Mouse (Mus musculus) adrenal gland, postnatal 10 days (tissue): ENCODE measurements at regions not wholly inside any gene's neighbourhood (a gene's known extent, or its start where the extent isn't known, plus 50 kb on each side); places are given as distances from the start of the nearest gene placed in this dataset.
"Not testable (repeated sequence)": the region's sequence is repeated elsewhere in the genome, so short reads cannot be mapped to it uniquely, and the experiment has no call there.

Experiments
- DNase-seq: peaks from one replicate; pipeline ENCODE4 v3.0.0; 2021; ENCODE audit warnings: mixed read lengths

DNA sequence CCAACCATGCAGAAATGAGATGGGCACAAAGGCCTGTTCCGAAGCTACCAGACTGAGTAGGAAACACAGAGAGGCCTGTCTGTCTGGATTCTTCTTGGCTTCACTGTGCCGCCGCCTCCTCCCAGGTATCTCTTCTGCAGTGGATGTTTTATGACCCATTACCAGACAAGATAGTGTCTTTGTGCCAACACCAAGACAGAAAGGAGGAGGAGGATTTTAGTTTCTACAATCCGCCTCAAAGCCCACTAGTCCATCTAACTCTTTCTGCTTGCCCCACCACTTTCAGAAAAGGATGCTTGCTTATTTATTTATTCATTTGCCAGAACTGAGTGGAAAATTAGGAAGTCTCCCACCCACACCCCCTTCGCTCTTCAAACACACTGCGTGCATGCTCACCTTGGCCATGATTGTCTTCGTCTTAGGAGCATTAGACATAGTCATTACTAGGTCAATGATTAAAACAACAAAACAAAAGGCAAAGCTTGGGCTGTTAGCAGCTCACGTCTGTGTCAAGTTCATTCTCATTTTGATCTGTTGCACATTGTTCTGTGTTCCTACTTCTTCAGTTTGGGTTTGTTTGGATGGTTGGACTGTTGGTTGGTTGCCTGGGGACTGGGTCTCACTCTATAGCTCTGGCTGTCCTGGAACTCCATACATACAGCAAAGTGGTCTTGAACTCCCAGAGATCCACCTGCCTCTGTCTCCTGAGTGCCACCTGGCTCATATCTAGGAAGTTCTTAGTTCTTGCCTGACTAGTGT is 61.7 kb upstream of the Cpm start:
- no peak for DNase-seq

DNA sequence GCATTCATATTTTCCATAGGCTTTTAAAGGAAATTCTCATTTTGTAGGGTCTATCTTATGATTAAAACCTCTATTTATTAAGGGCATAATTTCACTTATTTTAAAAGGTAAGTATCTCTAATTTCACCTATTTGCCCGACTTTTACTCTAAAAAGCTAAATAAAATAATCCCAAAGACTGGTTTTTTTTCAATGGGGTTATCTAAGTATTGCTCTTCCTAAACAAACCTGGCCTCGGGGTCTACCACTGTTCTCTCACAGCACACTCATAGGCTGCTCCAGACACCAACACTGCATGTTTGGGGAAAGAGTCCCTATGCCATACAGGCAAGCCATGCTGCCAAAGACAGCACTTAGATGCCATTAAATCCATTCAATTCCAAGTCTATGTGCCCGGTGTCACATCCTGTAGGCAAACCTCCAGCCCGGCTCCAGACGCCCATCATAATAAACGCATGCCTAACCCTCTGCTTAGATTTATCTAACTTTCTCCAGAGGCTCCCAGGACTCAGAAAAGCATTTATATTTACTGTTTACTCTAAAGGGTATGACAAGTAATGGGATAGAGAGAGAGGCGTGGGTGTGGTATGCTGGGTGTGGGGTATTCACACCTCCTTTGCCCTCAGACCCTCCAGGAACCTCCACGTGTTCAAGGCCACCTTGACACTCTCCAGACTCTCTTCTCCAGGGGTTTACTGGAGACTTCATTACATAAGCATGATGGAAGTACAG is 62.5 kb upstream of the Cpm start:
- no peak for DNase-seq

DNA sequence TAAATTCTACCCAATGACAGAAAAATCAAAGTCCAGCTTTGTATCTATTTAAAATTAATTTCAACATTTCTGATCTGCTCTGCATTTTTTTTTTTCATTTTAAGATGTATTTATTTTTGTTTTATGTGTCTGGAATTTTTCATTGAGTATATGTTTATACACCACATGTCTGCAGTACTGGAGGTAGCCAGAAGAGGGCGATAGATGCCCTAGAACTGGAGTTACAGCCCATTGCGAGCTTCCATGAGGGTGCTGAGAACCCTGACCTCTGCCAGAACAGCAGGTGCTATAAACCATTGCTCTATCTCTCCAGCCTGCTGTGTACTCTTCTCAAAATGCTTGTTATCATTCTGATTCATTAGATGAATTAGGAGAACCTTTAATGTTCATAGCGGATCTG is 63.1 kb upstream of the Cpm start:
- DNase-seq: no peak

DNA sequence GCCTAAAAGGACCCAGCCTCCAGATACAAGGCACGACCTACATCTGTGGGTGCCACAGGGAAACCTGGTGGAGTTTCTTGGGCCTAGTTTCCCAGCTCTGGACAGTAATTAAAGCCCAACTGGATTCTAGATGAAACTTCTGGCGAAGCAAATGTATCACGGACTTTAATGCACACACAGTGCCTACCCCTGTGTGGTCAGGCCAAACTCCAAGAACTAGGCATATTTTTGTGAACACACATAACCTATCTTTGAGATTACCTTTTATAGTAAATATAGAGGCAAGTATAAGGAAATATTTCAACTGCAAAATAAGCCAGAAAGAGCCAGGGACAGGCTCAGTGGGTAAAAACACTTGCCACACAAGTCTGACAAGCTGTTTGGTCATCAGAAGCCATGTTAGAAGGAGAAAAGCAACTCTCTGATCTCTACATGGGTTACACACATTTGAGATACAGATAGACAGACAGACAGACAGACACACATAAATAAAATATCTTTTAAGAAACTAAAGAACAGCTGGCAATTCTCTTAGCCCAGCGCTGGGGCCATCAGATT is 63.7 kb upstream of the Cpm start:
- no peak for DNase-seq

DNA sequence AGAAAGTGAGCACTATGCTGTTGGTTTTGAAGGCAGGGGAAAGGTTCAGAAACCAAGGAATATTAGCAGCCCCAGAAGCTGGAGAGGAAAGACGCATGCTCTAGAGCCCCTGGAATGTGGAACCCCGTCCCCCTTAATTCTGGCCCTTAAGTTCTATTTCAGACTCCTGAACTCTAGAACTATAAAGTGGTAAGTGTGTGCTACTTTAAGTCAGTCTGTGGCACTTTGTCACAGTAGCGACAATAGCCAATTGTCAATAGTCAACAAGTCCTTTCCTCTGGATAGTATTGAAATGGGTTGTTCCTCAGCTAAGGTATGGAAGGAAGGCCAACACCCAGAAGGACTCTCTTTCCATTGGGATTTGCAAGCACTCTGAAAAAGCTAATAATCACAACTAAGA is 64.2 kb upstream of the Cpm start:
- no peak for DNase-seq

DNA sequence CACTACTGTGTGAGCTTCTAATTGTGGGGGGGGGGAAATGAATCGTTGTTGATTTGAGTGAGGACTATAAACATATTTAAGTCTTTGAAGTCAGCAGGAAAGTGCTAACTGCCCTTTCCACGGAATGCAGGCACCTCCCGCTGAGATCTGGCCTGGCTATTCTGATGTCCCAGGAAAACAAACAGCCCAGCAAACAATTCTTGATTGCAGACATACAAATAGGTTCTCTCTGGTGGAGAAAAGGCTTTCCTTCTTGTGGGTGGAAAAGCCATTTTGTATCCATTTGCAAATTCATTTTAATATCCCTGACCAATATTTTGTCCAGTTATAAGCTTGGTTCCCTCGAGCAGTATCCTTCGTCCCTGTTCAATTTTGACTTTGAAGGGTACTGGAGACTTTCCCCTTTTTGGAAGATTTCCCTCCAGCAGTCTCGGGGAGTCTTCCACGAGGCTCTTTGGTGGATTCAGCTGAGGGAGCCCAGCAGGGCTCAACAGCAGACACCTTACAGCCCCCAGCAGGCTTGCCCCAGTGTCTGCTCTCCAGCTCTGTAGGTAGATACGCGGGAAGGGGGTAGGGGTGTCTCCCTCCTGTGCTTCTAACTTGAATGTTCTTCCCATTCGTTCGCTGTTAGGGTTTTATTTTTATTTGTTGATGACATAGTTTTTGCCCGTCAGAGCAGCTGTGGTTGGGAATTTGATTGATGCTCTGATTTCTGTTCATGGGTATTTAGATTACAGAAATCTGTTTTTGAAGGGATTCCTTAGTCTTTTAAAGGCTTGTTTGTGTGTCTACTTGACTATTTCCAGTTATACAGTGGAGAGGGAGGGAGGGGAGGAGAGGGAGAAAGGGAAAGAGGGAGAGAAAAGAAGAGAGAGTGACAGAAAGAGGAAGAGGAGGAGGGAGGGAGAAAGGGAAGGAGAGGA is 64.9 kb upstream of the Cpm start:
- DNase-seq: no peak

DNA sequence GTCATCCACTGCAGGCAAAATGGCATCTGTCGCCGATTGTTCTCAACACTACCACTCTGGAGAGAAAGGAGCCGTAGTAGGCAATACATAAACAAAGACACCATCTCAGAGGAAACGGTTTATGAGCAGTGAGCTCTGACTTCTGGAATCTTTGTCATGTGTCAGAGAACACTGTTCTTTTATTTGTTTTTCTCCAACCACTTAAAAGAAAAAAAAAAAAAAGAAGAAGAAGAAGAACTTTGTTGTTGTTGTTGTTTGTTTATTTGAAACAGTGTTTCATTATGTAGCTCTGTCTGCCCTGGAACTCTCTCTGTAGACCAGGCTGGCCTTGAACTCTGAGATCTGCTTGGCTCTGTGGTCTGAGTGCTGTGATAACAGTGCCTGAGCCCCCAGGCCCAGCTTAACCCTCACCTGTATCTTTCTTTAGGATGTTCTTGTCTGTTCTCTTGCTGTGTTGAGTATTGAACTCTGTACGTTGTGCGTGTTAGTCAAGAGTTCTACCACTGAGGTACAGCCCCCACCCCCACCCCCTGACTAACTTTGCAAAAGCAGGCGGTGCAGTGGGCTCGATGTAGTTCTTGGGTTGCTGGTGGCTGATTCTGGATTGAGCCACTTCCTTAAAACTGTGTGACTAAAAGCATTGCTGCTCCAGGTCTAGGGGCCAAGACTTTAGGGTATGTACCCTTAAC is 65.7 kb upstream of the Cpm start:
- DNase-seq: no peak

DNA sequence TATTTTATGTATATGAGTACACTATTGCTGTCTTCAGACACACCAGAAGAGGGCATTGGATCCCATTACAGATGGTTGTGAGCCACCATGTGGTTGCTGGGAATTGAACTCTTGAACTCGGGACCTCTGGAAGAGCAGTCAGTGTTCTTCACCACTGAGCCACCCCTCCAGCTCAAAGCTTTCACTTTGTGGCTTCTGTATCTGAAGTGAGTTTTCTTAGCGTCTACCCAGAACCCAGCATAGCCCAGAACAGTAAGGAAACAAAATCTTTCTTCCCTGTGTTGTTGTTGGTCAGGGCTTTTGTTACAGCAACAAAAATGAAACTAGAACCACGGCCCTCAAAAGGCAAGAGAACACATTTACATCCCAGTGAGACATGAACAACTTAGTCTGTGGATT is 66.5 kb upstream of the Cpm start:
- DNase-seq: not testable (repeated sequence)

DNA sequence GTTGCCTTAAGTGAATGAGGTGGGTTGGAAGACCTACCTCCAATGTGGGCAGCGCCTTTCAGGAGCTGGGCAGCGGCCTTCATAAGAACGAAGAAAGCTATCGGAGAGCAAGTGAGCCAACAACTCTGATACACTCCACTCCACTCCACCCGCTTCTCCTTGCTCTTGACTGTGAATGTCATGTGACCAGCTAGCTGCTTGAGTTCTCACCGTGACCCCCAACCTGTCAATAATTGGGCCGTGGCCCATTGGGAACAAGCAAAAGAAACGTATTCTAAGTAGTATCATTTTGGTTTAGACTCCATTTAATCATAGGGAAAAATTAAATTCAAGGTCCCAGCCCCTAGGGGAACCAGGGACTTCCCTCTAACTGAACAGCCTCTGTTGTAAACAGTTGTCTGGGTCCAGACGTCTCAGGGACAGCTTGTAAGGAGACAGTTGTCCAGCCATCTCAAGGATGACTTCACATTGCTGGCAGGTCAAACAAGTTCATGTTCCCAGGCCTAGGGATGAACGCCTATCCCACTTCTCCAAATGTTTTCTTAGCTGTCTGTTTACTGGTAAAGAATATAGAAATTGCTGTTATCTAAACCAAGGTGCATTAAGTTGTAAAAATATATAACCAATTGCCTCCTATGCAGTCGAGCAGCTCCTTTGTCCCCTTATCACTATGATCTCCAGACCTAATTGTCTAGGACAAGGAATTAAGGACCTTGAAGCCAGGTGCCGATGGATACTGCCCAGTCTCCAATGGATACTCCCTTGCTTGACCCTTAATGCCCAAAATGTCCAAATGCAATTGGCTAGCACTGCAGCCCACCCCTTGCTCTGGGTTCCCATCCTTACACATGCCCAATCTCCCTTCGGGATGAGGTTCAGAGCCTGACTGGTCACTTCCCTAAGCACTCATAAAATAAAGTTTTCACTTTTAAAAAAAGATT is 67.1 kb upstream of the Cpm start:
- DNase-seq: no peak

DNA sequence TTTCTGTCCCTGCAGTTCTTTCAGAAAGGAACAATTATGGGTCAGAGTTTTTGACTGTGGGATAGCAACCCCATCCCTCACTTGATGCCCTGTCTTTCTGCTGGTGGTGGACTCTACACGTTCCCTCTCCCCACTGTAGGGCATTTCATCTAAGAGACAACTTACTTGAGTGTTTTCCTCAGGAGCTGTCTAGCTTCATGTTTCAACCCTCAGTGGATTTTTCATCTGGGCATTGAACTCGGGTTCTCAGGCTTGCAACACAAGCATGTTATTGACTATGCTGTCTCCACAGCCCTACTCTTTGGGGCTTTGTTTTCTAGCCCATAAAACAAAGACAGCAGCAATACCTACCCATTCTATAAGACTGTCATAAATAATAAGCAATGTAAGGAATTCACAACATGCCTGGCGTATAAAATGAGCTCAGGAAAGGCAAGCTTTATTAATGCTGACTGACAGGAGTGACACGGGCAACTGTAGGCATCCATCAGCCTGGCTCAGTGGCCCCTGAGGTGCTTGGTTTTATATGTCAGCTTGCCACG is 68.0 kb upstream of the Cpm start:
- DNase-seq: no peak

DNA sequence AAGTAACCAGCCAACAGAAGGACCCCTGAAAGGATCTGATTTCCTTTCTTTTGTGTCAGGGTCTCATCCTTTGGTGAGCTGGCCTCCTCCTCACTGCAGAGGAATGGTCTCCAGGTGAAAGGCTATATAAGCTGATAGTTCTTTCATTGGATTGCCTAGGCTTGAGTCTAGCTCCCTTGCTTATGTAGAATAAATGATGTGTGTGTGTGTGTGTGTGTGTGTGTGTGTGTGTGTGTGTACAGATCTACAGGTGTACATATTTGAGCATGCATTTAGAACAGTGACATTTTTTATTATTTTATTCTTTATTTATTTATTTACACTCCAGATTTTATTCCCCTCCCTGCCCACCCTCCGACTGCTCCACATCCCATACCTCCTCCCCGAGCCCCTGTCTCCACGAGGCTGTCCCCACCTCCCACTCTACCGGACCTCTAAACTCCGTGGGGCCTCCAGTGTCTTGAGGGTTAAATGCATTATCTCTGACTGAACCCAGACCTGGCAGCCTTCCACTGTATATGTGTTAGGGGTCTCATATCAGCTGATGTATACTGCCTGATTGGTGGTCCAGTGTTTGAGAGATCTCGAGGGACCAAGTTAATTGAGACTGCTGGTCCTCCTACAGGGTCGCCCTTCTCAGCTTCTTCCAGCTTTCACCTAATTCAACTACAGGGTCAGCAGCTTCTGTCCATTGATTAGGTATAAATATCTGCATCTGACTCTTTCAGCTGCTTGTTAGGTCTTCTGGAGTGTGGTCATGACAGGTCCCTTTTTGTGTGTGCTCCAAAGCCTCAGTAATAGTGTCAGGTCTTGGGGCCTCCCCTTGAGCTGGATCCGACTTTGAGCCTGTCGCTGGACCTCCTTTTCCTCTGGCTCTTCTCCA is 68.7 kb upstream of the Cpm start:
- DNase-seq: no peak

DNA sequence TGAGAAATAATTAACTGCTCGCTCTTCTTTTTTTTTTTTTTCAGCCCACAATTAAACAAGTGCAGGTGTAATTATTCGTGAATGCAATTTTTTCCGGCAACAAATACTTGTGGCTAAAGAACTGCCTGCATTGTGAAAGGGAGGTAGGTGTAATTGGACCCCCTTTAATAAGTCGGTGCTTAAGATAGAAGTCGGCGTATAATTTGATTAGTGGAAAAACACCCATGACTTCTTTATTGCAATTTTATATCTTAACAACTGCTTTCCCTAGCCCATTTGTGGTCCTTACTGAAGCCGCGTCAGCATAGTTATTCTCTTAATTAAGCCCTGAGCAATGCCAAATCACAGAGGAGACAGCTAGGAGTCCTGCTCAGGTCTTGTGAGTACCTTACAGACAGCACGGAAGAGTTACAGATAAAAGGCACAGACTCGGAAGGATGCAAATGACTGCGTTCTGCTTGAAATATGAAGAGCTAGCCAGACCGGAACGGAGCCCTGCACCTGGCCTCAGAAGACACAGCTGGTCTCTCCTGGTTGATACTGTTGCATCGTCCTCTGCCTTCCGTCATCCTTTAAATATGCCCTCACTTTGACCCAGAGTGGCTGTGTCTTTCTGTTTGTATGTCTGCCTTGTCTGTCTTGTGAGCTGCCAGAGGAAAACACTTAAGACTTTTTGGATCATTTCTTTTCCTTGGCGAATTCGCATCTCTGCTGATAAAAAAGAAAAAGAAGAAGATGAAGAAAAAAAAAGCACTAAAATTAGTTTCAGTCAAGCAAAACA is 69.5 kb upstream of the Cpm start:
- DNase-seq: no peak

DNA sequence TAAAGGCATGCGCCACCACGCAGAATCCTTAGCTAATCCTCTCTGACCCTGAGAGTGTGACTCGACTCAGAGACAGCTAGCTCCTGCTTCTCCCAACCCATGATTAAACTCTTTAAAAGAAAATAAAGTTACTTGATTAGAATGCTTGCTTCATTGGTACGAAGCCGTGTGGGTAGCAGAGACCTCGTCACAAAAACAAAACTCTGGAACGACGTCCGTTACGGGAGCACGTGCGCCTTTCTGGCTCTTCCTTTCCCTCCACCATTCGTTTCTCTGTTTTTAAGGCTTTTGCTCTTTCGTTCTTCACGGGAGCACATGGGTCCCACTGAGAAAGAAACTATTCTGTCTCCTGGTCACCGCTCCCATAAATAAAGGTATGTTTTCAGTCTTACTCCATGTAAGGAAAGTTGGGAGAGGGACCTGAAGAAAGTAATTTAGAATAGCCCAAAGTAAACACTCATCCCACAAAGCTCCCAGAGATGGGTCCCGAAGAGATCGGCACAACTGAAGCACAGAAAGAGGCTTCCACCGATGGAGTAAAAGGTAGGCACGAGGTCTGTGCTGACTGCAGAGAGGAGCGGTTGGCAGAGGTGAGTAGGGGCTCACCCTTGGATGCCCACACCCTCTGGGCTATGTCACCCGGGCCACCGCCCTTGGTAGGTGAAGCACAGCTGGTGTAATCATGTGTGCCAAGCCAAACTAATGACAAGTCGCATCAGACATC is 70.2 kb upstream of the Cpm start:
- DNase-seq: no peak

DNA sequence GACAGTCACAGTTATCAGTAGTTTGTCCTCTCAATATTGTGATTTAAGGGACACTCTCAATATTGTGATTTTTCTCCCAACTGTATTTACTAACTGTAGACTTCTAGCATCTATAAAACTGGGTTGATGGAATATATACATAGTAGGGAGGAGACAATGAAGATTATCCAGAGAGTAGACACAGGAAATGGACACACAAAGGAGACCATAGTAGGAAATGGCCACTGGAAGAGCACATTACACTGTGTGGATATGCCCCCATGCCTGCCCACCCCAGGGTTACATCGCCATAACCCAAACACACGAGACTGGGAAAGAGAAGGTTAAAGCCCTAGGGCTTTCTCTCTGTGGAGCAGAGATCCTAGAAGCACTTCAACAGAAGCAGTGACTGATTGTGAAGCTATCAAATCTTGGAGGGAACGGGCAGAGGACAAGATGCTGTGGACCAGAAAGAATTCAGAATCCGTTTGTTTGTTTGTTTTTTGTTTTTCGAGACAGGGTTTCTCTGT is 71.0 kb upstream of the Cpm start:
- DNase-seq: no peak

DNA sequence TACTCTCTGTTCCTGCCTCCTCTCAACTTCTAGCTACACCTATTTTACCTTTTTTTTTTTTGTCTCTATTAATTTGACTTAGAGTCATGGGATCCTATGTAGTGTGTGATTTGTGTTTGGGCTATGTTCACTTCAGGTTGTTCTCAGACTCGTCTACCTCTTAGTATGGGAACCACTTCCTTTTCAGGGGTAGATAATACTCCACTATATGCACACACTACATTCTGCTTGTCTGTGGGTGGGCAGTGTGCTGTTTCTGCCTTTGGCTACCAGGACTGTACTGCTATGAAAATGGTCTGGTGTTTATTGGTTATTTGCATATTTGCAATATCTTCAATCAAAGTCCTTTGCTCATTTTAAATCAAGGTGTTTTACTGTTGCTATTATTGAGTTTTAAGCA is 71.6 kb upstream of the Cpm start:
- no peak for DNase-seq

DNA sequence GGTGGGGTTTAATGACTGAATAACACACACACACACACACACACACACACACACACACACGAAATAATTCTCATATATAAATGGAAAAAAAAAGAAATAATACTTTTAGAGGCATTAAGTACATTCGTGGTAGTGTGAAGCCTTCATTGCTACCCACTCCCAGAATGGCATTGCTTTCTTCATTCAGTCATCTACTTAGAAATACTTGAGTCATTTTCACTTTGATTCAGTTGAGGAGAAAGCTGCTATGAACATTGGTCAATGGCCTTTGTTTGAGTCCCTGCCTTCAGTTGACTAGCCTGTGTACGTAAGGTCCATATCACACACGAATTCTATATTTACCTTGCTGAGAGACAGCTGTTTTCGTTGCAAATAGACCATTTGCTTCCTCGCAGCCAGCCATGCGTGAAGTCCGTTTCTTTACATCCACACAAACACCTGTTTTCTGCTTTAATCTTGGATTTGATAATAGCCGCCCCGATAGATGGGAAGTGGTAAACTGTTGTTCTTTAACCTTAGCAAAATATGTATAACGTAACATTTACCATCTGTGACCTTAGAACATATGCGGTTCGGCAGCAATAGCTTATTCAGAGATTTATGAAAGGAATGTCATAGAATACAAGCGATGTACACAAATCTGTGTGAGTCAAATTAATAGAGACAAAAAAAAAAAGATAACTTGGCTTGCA is 72.3 kb upstream of the Cpm start:
- DNase-seq: no peak
